Mouse (Mus musculus): ENCODE data around the gene Fntb.

The Fntb gene

DNA sequence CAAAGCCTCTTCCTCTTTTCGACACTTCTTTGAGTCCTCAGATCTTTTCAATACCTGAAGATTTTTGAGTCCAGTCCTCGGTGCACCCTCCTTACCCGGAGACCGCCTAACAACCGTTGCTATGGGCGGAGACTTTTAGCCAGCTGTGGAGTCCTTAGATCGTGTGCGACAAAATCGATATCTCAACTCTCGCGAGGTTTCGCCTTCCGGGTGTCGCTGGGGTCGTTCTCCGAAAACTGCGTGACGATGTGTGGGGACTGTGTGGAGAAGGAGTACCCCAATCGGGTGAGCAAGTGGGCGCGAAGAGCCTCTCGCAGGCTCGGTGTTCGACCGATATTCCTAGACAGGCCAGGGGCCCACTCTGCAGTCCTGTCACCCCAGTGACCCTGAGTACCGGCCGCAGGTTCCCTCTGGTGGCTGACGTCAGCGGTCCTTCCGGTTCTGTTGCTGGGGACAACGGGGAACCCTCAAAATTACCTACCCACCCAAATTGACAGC is at the start of gene Fntb, which contains the start of gene Churc1:
TSS of gene Fntb (plus strand) at position 236 of the 498 bp plus-strand sequence.
TSS of gene Churc1 (plus strand) at position 185 of the 498 bp plus-strand sequence.
- peak; percentile 80 to 90 for DNase-seq (ENCODE audit: low spot score in 2 of 2)

GRCm38 (mm10) chr12:76718384-76718783 is 47.0 kb upstream of the Fntb start:
- DNase-seq (ENCODE audit: low spot score in 2 of 2): no peak

GRCm38 (mm10) chr12:76720572-76720971 is 44.8 kb upstream of the Fntb start:
- DNase-seq (ENCODE audit: low spot score in 2 of 2): no peak

GRCm38 (mm10) chr12:76722026-76722425 is 43.4 kb upstream of the Fntb start:
- DNase-seq (ENCODE audit: low spot score in 2 of 2): no peak

DNA sequence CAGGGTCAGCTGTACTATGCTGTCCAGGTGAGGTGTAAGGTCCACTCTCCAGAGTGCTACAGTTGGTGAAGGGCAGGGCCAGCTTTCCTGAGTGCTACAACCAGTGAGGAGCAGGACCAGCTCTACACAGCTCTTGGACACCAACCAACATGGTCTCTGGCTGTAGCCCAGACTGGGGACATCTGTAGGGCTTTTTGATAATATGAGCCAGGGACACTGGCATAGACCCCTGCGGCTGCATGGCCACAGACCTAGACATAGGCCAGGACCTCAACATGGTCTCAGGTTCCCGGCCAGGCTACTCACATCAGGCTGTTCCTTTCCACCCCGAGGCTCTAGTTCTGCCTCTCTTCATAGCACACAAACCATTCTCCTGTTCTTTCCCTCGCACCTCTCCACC is 37.4 kb upstream of the Fntb start:
- no peak for DNase-seq (ENCODE audit: low spot score in 2 of 2)

- DNase-seq (ENCODE audit: low spot score in 2 of 2): no peak
Observed at GRCm38 (mm10) chr12:76750866-76751459, 14.4 kb upstream of the Fntb start.

- no peak for DNase-seq (ENCODE audit: low spot score in 2 of 2)
Observed at GRCm38 (mm10) chr12:76752652-76753318, 12.6 kb upstream of the Fntb start.

DNA sequence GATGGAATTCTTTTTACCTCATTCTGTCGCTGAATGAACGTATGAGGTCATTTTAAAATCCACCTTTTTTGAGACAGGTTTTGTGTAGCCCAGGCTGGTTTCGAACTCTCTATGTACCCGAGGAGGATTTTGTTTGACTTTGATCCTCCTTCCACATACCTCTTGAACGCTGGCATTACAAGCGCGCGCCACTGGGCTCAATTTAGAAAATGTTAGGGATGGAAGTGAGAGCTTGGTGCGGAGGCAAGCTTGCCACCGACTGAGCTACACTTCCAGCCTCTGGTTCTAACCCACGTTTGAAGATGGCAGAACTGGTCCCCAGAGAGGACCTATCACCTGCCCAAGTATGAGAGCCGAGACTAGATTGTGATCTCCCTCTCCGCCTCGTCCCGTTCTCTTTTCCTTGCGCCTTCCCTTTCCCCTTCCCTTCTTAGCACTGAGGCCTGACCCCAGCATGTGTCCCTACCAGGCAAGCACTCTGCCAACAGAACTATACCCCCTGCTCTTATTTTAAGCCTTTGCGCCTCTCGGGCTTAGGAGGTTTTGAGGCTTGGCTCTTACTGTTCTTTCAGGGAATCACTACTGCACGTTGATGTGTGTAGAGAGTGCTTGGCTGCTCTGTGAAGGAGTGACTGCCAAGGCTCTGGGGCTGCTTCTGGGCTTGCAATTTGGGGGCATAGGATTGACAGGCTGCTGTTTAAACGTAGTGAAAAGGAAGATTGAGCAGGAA is 677 bp downstream of the Fntb start:
- DNase-seq (ENCODE audit: low spot score in 2 of 2): no peak

DNA sequence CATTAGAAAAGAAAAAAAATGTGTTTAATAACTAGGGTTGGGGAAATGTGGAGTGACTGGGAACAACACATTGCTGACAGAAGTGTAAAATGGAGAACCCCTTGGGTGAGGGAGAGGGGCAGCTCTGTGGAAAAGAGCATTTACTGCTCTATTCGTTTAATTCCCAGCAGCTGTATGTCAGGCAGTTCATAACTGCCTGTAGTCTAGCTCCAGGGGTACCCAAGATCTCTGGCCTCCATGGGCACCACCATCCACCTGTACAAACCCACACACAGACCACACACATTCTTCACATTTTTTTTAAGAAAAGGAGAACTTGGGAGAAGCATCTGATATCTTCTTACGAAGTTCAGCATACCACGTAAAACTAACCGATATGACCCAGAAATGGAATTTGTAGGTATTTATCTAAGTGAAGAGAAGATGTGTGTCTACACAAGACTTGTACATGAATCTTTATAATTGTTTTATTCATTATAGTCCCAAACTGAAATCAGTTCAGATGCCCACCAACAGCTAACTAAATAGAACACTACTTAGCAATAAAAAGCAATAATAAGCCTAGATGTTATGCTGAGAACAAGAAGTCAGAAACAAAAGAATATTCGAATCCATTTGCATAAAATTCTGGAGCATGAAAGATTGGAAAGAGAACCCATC is 5.6 kb downstream of the Fntb start:
- DNase-seq (ENCODE audit: low spot score in 2 of 2): peak in 1 of 2 experiments; percentile 36

DNA sequence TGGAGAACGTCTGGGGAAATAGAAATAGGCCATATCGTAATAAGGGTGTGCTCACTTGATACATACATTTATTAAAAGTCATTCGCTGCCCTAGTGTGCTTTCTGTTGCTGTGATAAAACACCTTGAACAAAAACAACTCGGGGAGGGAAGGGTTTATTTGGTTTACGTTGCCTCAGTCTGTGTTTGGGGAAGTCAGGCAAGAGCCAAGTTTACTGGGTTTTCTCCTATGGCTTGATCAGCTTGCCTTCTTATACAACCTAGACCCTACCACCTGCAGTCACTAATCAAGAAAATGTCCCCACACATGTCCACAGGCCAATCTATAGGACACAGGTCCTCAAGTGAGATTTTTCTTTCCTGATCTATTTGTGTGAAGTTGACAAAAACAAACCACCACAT is 6.2 kb downstream of the Fntb start:
- no peak for DNase-seq (ENCODE audit: low spot score in 2 of 2)

- DNase-seq (ENCODE audit: low spot score in 2 of 2): no peak
Observed at GRCm38 (mm10) chr12:76774652-76775051, 9.3 kb downstream of the Fntb start.

GRCm38 (mm10) chr12:76775132-76775531 is 9.7 kb downstream of the Fntb start:
- peak in 1 of 2 experiments; percentile 4 for DNase-seq (ENCODE audit: low spot score in 2 of 2)

DNA sequence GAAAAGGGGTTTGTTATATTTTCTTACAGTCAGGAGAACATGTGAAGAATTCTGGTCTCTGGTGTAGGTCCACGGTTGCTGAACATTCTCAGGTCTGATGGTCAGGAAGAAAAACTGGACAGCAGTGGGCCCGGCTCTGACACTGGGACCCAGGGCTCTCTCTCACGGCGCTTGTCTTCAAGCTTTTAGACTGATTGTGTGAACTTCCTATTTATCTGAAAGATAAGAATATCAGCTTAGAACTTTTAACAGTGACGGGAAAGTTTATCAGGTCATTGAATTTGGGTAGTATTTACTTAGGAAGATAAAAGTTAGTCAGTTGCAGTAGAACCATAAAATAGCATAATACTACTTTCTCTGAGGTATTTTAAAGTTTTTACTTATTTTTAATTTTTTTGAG is 11.5 kb downstream of the Fntb start:
- DNase-seq (ENCODE audit: low spot score in 2 of 2): peak in 1 of 2 experiments; percentile 22

GRCm38 (mm10) chr12:76777845-76778244 is 12.5 kb downstream of the Fntb start:
- DNase-seq (ENCODE audit: low spot score in 2 of 2): peak in 1 of 2 experiments; percentile 5

DNA sequence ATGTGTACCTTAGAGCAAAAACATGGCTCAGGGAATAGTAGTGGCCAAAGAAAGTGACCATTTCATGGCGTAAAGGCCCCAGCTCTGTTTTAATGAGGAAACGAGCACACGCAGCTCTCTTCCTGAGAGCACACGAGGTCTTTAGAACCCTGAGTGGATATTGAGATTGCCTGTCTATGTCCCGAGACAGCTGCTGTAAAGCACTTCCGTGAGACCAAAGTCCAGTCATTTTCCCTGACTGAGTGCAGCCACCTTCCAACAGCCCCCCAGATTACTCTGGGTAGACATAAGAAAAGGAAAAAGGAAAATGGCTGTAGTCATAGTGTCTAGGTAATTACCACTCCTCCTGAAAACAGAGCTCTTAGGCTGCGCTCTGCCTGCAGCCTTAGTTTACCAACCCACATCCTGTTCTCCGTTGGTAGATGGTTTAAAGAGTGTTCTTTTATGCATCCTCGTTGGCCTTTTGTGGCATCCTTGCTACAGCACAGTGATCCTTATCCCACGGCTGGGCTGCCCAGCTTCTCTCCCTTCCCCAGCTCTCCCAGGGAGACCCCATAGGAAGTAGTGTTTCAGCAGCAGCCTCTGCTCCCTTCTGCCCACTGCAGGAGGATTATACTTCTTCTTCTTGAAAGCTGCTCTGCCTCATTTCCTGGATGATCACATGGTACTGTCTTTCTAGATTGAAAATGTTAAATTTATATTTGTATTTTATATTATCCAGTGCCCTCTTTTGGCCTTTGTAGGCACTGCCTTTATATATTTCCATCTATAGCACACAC is 13.1 kb downstream of the Fntb start:
- DNase-seq (ENCODE audit: low spot score in 2 of 2): peak in 1 of 2 experiments; percentile 30

- peak in 1 of 2 experiments; percentile 55 for DNase-seq (ENCODE audit: low spot score in 2 of 2)
Observed at GRCm38 (mm10) chr12:76779951-76780350, 14.6 kb downstream of the Fntb start.

- DNase-seq (ENCODE audit: low spot score in 2 of 2): no peak
Observed at GRCm38 (mm10) chr12:76780639-76781468, 15.5 kb downstream of the Fntb start.

DNA sequence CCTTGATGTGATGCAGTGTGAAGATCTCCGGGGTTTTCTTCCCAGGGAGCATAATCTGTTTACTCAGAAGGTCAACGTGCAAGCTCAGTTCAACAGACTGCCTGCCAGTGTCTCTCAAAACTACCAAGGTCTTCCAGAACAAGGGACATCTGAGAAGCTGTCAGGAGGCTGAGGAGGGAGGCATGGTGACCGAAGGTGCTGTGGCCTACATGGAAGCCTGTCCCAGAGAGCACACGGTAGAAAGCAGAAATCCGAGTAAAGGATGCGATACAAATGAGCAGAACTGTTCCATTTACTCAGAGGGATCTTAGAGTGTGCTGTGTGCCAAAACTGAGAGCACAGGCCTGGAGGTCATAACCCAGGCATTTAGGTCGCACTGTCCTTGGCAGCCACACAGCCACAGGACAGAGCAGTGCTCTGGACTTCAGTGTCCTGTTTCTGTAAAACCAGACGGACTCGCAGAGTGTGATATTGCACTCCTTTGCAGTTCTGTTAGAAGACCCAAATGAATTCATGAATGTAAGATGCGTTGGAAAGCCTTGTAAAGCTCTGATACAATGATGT is 18.7 kb downstream of the Fntb start:
- no peak for DNase-seq (ENCODE audit: low spot score in 2 of 2)

- no peak for DNase-seq (ENCODE audit: low spot score in 2 of 2)
Observed at GRCm38 (mm10) chr12:76790446-76791084, 25.2 kb downstream of the Fntb start.

All from urinary bladder, postnatal 4 days (tissue).